Mouse (Mus musculus): ENCODE data around the gene Nlrp4c.

GRCm38 (mm10) chr7:6153131-6153530 lies 108.2 kb downstream of the Nlrp4c start:
- TF ChIP-seq GATA1 (IDR thresholded peaks at IDR 0.05; ENCODE audit: borderline replicate concordance, low read length) (no peak), FLI1 (IDR thresholded peaks at IDR 0.05; ENCODE audit: low read length) (no peak)

Data from megakaryocyte, embryonic 14.5 days (primary cell).